Mouse (Mus musculus): ENCODE measurements at regions not wholly inside any gene's neighbourhood (a gene's known extent, or its start where the extent isn't known, plus 50 kb on each side); places are given as distances from the start of the nearest gene placed in this dataset.

DNA sequence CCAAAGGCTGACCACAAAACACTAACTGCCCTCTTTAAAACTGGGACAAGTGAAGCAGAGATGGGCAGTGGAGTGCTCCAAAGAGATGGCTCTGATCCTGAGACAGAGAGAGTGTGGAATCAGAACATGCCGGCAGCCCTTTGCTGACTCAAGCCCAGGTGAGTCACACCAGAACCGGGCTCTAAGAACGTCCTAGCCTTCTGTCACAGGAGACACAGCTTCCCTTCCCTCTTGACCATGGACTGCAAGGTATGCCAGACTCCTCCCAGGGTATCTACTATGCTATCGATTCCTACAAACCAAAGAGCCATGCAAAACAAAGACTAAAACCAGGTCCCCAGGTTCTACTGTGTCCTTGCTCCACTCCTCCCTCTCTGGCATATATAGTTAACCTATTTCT lies 98.0 kb downstream of the Dhx15 start:
- no peak for ATAC-seq (replicated peaks; ENCODE audit: poor library complexity)

GRCm38 (mm10) chr5:52088131-52088530 lies 102.2 kb downstream of the Dhx15 start:
- ATAC-seq (replicated peaks; ENCODE audit: poor library complexity): no peak

DNA sequence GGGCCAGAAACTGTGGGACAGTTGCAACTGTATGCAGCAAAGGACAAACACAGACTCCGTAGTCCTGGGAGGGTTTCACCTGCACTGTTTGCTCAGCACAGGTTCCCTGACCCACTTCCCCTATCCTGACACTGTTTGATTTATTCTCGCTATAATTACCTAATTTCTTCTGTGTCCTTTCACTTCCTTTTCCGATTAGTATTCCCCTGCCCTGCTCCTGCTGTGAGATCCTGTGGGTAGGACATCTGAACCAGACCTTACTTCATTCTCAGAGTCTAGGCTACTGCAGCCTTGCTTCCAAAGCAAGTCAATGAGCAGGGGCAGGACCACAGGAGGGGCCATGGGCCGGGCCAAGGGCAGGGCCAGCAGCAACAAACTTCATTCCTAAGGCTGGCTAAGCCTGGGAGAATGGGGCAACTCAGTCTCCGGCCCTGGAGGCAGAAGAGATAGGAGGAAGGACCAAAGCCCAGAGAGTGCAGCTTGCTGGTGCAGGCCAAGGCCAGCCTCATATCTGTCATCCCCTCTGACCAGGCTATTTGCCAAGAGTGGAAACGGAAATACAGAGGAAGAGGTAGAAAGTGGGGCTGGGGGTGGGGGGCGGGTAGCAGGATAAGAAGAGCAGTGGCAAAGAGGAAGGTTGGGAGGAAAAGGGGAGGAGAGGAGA lies 103.4 kb downstream of the Dhx15 start:
- peak; percentile 88 for ATAC-seq (replicated peaks; ENCODE audit: poor library complexity)

GRCm38 (mm10) chr5:52080268-52080667 lies 110.0 kb downstream of the Dhx15 start:
- no peak for ATAC-seq (replicated peaks; ENCODE audit: poor library complexity)

GRCm38 (mm10) chr5:52077696-52078095 lies 112.6 kb downstream of the Dhx15 start:
- peak; percentile 67 for ATAC-seq (replicated peaks; ENCODE audit: poor library complexity)

DNA sequence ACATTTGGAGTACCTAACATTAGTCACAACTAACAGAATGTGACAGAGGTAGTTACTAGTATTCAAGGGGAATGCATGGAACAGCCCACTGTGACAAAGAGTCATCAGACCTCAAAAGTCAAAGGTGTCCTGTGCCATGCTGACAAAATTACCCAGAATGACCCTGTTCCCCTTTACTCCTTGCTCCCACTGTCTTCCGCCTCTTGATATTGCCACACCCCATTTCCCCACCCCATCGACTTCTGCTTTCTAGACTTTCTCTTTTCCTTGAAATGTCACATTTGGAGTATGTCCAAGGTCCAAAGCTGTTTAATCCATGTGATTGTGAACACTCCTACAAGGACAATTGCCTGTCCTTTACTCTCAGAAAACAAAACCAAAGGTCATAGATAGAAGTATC lies 115.2 kb downstream of the Dhx15 start:
- peak; percentile 96 for ATAC-seq (replicated peaks; ENCODE audit: poor library complexity)

DNA sequence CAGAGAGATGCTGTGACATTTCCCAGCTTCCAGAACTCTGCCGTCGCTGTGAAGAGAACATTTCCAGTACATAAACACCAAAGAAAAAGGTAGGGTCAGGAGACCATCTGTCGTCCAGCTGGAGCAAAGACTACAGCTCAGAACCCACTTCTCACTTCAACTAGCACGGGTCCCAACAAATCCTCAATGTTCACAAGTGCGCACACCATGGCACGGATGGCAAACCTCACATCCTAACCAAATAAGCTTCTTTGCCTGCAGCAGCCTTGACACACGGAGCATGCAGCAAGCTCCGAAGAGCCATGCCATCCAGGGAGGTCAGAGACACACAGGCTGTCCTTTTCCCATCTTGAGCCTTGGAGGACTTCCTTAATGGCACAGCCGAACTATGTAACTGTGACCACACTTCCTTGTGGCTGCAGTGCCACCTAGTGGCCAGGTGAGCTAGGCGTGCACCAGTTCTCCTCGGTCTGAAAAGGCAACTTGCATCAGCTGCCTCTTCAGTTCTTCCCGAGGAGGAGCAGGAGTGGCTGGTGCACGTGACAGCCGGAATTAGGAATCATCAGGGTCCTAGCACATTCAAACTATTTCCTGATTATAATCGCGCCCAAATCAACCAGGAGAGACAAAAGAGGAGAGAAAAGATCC lies 125.4 kb downstream of the Dhx15 start:
- peak; percentile 98 for ATAC-seq (replicated peaks; ENCODE audit: poor library complexity)

GRCm38 (mm10) chr5:52062214-52062613 lies 128.1 kb downstream of the Dhx15 start:
- ATAC-seq (replicated peaks; ENCODE audit: poor library complexity): peak; percentile 53

GRCm38 (mm10) chr5:52061226-52061625 lies 129.1 kb downstream of the Dhx15 start:
- no peak for ATAC-seq (replicated peaks; ENCODE audit: poor library complexity)

- ATAC-seq (replicated peaks; ENCODE audit: poor library complexity): no peak
Measured at GRCm38 (mm10) chr5:52057261-52057660, 133.1 kb downstream of the Dhx15 start.

GRCm38 (mm10) chr5:52052072-52052465 lies 138.2 kb downstream of the Dhx15 start:
- no peak for ATAC-seq (replicated peaks; ENCODE audit: poor library complexity)

DNA sequence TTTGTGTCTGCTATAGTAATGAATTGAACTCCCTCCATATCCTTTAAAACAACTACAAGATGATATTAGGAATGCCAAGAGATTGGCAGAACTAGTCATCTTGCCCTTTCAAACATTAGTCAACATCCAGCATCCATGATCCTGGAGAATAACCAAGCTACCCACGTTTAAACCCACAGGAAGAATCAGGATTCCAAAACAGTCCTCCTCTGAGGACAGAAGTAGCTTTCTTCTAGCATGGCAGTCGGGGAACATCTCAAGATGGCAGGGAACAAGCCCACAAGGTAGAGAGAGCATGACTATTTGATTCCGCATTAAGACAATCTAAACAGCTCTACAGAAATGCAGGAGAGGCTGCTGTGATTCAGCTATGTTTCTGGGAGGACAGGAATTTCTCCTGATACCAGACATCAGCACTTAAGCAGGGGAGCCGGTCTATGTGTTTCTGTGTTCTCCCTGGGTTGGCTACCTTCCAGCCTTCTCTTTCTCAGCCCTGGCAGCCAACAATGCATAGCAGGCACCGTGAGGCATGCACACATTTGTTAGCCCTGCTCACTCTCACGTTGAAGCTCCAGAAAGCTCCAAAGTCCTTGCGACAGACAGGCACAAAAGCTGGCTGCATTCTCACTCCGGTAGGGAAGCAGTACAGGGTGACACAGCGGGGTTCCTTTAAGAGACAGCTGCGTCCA lies 138.8 kb downstream of the Dhx15 start:
- ATAC-seq (replicated peaks; ENCODE audit: poor library complexity): no peak

DNA sequence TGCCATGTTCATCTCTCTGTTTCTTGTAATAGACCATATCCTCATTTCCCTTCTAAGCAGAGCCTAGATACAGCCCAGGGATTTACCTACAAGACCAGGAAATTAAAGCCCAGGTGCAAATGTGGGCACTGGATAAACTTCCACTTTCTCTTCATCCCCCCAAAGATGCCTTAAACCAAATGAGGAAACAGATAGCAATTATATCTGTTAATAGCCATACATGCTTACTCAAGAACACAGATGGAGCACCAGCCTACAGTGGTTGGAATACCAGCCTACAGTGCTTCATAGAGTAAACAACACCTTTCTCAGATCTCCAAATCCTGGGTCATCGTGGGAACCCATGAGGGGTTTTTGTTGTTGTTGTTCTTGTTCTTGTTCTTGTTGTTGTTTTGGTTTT lies 141.5 kb downstream of the Dhx15 start:
- ATAC-seq (replicated peaks; ENCODE audit: poor library complexity): no peak

- peak; percentile 57 for ATAC-seq (replicated peaks; ENCODE audit: poor library complexity)
Measured at GRCm38 (mm10) chr5:52046704-52047103, 143.6 kb downstream of the Dhx15 start.

DNA sequence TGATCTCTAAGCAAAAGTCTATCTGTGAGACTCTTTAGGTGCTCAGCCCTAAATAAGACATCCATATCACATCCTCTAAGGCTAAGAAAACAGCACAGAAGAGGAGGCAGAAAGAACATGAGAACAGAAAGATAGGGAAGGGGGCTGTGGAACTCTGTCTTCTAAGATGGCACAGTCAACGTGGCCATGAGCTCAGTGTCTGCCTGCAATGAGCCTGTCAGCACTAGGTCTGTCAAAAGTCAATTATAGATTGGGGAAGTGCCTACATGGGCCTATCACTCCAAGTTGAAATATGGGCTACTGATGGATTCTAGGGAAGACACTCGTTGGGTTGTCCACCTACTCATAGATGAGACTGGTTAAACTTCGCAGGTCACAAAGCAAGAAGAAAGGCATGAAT lies 146.2 kb downstream of the Dhx15 start:
- no peak for ATAC-seq (replicated peaks; ENCODE audit: poor library complexity)

GRCm38 (mm10) chr5:52041447-52041846 lies 148.9 kb downstream of the Dhx15 start:
- ATAC-seq (replicated peaks; ENCODE audit: poor library complexity): peak; percentile 10; the same call in 1 of the 2 replicates

- ATAC-seq (replicated peaks; ENCODE audit: poor library complexity): peak; percentile 75
Measured at GRCm38 (mm10) chr5:52040427-52041312, 149.6 kb downstream of the Dhx15 start.

DNA sequence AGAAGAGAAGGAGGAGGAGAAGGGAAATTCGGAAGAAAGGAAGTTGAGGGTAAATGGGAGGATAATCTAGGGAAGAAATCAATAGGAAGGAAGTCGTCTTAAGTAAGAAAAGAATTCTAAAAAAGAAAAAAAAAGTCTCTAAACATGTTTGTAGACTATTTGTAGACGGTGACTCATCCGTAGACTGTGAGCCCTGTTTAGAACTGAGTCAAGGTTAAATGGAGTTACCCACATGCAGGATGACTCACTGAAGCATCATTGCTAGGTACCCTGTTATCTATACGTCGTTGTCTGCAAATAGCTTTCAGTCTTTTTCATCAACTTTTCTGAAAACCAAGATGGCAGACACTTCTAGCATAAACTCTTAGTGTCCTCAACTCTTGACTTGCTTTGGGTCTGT lies 155.0 kb downstream of the Dhx15 start:
- ATAC-seq (replicated peaks; ENCODE audit: poor library complexity): no peak

DNA sequence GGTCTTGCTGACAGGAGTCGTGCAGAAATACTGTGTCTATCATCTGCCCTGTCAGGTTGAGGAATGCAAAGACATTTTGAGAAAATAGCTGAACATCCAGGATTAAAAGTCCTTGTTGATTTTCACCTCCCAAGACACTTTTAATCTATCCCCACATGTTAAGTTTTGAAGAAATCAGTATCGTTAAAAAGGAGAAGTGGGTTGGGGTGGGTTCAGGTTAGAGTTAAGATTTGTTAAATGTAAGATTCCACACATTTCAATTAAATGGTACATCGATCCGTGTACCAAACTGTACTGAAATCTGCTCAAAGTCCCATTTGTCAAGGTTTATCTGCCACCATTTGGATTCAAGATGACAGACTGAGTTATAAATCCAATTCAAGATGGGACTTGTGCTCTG lies 162.8 kb downstream of the Dhx15 start:
- ATAC-seq (replicated peaks; ENCODE audit: poor library complexity): 0 out of 2 replicates have a peak, but pooled peaks have one; percentile 7

DNA sequence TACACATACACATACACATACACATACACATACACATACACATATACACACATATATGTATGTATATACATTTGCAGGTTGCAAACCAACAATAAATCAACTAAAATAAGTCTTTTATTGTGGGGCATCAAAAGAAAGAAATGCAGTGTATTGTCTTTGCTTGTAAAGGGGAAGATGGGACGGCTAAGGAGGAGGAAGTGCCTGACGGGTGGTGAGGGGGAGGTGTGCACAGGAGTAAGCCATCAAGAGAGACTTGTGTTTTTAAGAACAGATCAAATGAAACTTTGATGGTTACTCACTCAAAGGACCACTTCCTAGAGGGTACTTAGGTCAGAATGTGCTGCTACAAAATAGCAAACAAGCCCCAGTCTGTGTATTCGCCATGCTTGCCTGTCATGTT lies 164.2 kb downstream of the Dhx15 start:
- ATAC-seq (replicated peaks; ENCODE audit: poor library complexity): peak; percentile 73

- ATAC-seq (replicated peaks; ENCODE audit: poor library complexity): no peak
Measured at GRCm38 (mm10) chr5:52023212-52023611, 167.1 kb downstream of the Dhx15 start.

Measured in megakaryocyte progenitor cell, adult 5-6 weeks (primary cell).